Mouse (Mus musculus): ENCODE measurements at regions not wholly inside any gene's neighbourhood (a gene's known extent, or its start where the extent isn't known, plus 50 kb on each side); places are given as distances from the start of the nearest gene placed in this dataset.
"Not testable (repeated sequence)": the region's sequence is repeated elsewhere in the genome, so short reads cannot be mapped to it uniquely, and the experiment has no call there.

GRCm38 (mm10) chr6:68852286-68852685 is 1316.7 kb upstream of the Tacstd2 start:
- Histone ChIP-seq H3K4me3 (ENCODE audit: insufficient read depth, low read depth, low read length) (no peak overlapping the region), H3K79me2 (ENCODE audit: control insufficient read depth, insufficient read depth, low read length) (no peaks in the 10 kb centered on the region), H3K36me3 (ENCODE audit: control insufficient read depth, insufficient read depth, low read length) (no peaks in the 10 kb centered on the region), H3K4me1 (ENCODE audit: control insufficient read depth, insufficient read depth, low read length) (no peaks in the 10 kb centered on the region), H3K27ac (replicated peaks; ENCODE audit: insufficient read depth, low read depth, low read length) (no peak overlapping the region), H3K9ac (ENCODE audit: low read depth, low read length) (no peak overlapping the region), H3K27me3 (ENCODE audit: control insufficient read depth, insufficient read depth, low read length) (no peaks in the 10 kb centered on the region)
- TF ChIP-seq CTCF (IDR thresholded peaks at IDR 0.05; ENCODE audit: low read depth, low read length) = no peak
- TF ChIP-seq POLR2A (IDR thresholded peaks at IDR 0.05; ENCODE audit: extremely low read depth, insufficient read depth, low read length) = no peak
- WGBS = 85% methylated on average over 2 of the region's 2 CpGs
- DNase-seq (ENCODE audit: extremely low read depth, low read depth, low spot score) = no peak

- no peak for DNase-seq (ENCODE audit: extremely low read depth, low read depth, low spot score)
- H3K4me1 ChIP-seq (ENCODE audit: control insufficient read depth, insufficient read depth, low read length) = no peaks in the 10 kb centered on the region
- H3K27me3 ChIP-seq (ENCODE audit: control insufficient read depth, insufficient read depth, low read length) = no peaks in the 10 kb centered on the region
- WGBS = 41% methylated on average over 1 of the region's 1 CpGs
- H3K27ac ChIP-seq (replicated peaks; ENCODE audit: insufficient read depth, low read depth, low read length) = no peak overlapping the region
- no peak overlapping the region for H3K4me3 ChIP-seq (ENCODE audit: insufficient read depth, low read depth, low read length)
- H3K79me2 ChIP-seq (ENCODE audit: control insufficient read depth, insufficient read depth, low read length) = no peaks in the 10 kb centered on the region
- no peaks in the 10 kb centered on the region for H3K36me3 ChIP-seq (ENCODE audit: control insufficient read depth, insufficient read depth, low read length)
- no peak overlapping the region for H3K9ac ChIP-seq (ENCODE audit: low read depth, low read length)
- TF ChIP-seq CTCF (IDR thresholded peaks at IDR 0.05; ENCODE audit: low read depth, low read length) (no peak), POLR2A (IDR thresholded peaks at IDR 0.05; ENCODE audit: extremely low read depth, insufficient read depth, low read length) (no peak)
Observed at GRCm38 (mm10) chr6:68835186-68835585, 1299.6 kb upstream of the Tacstd2 start.

- no peak for TF ChIP-seq POLR2A (IDR thresholded peaks at IDR 0.05; ENCODE audit: extremely low read depth, insufficient read depth, low read length)
- TF ChIP-seq CTCF (IDR thresholded peaks at IDR 0.05; ENCODE audit: low read depth, low read length) = no peak
- no peak for DNase-seq (ENCODE audit: extremely low read depth, low read depth, low spot score)
- no peak overlapping the region for H3K27ac ChIP-seq (replicated peaks; ENCODE audit: insufficient read depth, low read depth, low read length)
- H3K4me1 ChIP-seq (ENCODE audit: control insufficient read depth, insufficient read depth, low read length) = no peaks in the 10 kb centered on the region
- no peaks in the 10 kb centered on the region for H3K79me2 ChIP-seq (ENCODE audit: control insufficient read depth, insufficient read depth, low read length)
- H3K27me3 ChIP-seq (ENCODE audit: control insufficient read depth, insufficient read depth, low read length) = no peaks in the 10 kb centered on the region
- WGBS = 72% methylated on average over 4 of the region's 4 CpGs
- no peak overlapping the region for H3K4me3 ChIP-seq (ENCODE audit: insufficient read depth, low read depth, low read length)
- no peaks in the 10 kb centered on the region for H3K36me3 ChIP-seq (ENCODE audit: control insufficient read depth, insufficient read depth, low read length)
- H3K9ac ChIP-seq (ENCODE audit: low read depth, low read length) = no peak overlapping the region
Observed at GRCm38 (mm10) chr6:68834633-68835032, 1299.0 kb upstream of the Tacstd2 start.

- H3K27me3 ChIP-seq (ENCODE audit: control insufficient read depth, insufficient read depth, low read length); DNase-seq (ENCODE audit: extremely low read depth, low read depth, low spot score); H3K79me2 ChIP-seq (ENCODE audit: control insufficient read depth, insufficient read depth, low read length); H3K27ac ChIP-seq (replicated peaks; ENCODE audit: insufficient read depth, low read depth, low read length); H3K4me3 ChIP-seq (ENCODE audit: insufficient read depth, low read depth, low read length); H3K36me3 ChIP-seq (ENCODE audit: control insufficient read depth, insufficient read depth, low read length); H3K4me1 ChIP-seq (ENCODE audit: control insufficient read depth, insufficient read depth, low read length); H3K9ac ChIP-seq (ENCODE audit: low read depth, low read length): not testable (repeated sequence)
- 97% methylated on average over 1 of the region's 1 CpGs for WGBS
Observed at GRCm38 (mm10) chr6:68828460-68828859, 1292.9 kb upstream of the Tacstd2 start.

- Histone ChIP-seq H3K79me2 (ENCODE audit: control insufficient read depth, insufficient read depth, low read length) (no peaks in the 10 kb centered on the region), H3K36me3 (ENCODE audit: control insufficient read depth, insufficient read depth, low read length) (no peaks in the 10 kb centered on the region), H3K27me3 (ENCODE audit: control insufficient read depth, insufficient read depth, low read length) (no peaks in the 10 kb centered on the region), H3K4me1 (ENCODE audit: control insufficient read depth, insufficient read depth, low read length) (no peaks in the 10 kb centered on the region), H3K9ac (ENCODE audit: low read depth, low read length) (no peak overlapping the region), H3K4me3 (ENCODE audit: insufficient read depth, low read depth, low read length) (no peak overlapping the region), H3K27ac (replicated peaks; ENCODE audit: insufficient read depth, low read depth, low read length) (no peak overlapping the region)
- no peak for TF ChIP-seq CTCF (IDR thresholded peaks at IDR 0.05; ENCODE audit: low read depth, low read length)
- TF ChIP-seq POLR2A (IDR thresholded peaks at IDR 0.05; ENCODE audit: extremely low read depth, insufficient read depth, low read length) = no peak
- WGBS = 68% methylated on average over 3 of the region's 3 CpGs
- no peak for DNase-seq (ENCODE audit: extremely low read depth, low read depth, low spot score)
Observed at GRCm38 (mm10) chr6:68813346-68813745, 1277.8 kb upstream of the Tacstd2 start.

GRCm38 (mm10) chr6:68799205-68799604 is 1263.6 kb upstream of the Tacstd2 start:
- H3K27me3 ChIP-seq (ENCODE audit: control insufficient read depth, insufficient read depth, low read length); H3K27ac ChIP-seq (replicated peaks; ENCODE audit: insufficient read depth, low read depth, low read length); DNase-seq (ENCODE audit: extremely low read depth, low read depth, low spot score); H3K36me3 ChIP-seq (ENCODE audit: control insufficient read depth, insufficient read depth, low read length); H3K79me2 ChIP-seq (ENCODE audit: control insufficient read depth, insufficient read depth, low read length); H3K4me3 ChIP-seq (ENCODE audit: insufficient read depth, low read depth, low read length); H3K9ac ChIP-seq (ENCODE audit: low read depth, low read length); H3K4me1 ChIP-seq (ENCODE audit: control insufficient read depth, insufficient read depth, low read length): not testable (repeated sequence)
- 85% methylated on average over 19 of the region's 19 CpGs for WGBS

All from liver, adult 2 months (tissue).